Mouse (Mus musculus) retina, embryonic 14.5 days (tissue): Measurements from ENCODE around the gene Rasgef1a.

ENCODE experiments used
- DNase-seq: peaks from one replicate; pipeline ENCODE4 v3.0.0-alpha.2; 2015; ENCODE audit warnings: low spot score

The Rasgef1a gene

GRCm38 (mm10) chr6:118072176-118072575, 60.9 kb downstream of the Rasgef1a start:
- DNase-seq, result no peak

GRCm38 (mm10) chr6:118074151-118074550, 62.9 kb downstream of the Rasgef1a start:
- DNase-seq, result no peak

GRCm38 (mm10) chr6:118076256-118076655, 65.0 kb downstream of the Rasgef1a start:
- DNase-seq, result no peak

GRCm38 (mm10) chr6:118076748-118077147, 65.5 kb downstream of the Rasgef1a start:
- DNase-seq, result no peak

GRCm38 (mm10) chr6:118077421-118077820, 66.2 kb downstream of the Rasgef1a start:
- DNase-seq, result no peak

- DNase-seq, result no peak
Measured at GRCm38 (mm10) chr6:118078751-118079150, 67.5 kb downstream of the Rasgef1a start.

GRCm38 (mm10) chr6:118079292-118079691, 68.1 kb downstream of the Rasgef1a start:
- no peak for DNase-seq

- peak; percentile 33 for DNase-seq
Measured at GRCm38 (mm10) chr6:118079762-118080465, 68.7 kb downstream of the Rasgef1a start.

- DNase-seq, result no peak
Measured at GRCm38 (mm10) chr6:118080711-118081110, 69.5 kb downstream of the Rasgef1a start.

GRCm38 (mm10) chr6:118082384-118082783, 71.1 kb downstream of the Rasgef1a start:
- no peak for DNase-seq

- DNase-seq, result no peak
Measured at GRCm38 (mm10) chr6:118083608-118084007, 72.4 kb downstream of the Rasgef1a start.

- DNase-seq, result no peak
Measured at GRCm38 (mm10) chr6:118084596-118084995, 73.4 kb downstream of the Rasgef1a start.

- DNase-seq, result no peak
Measured at GRCm38 (mm10) chr6:118087955-118088354, 76.7 kb downstream of the Rasgef1a start.

GRCm38 (mm10) chr6:118088750-118089440, 77.7 kb downstream of the Rasgef1a start:
- no peak for DNase-seq

GRCm38 (mm10) chr6:118090827-118091226, 79.6 kb downstream of the Rasgef1a start:
- no peak for DNase-seq

- no peak for DNase-seq
Measured at GRCm38 (mm10) chr6:118097765-118098365, 86.6 kb downstream of the Rasgef1a start.

GRCm38 (mm10) chr6:118099311-118099802, 88.1 kb downstream of the Rasgef1a start:
- peak; percentile 43 for DNase-seq

GRCm38 (mm10) chr6:118111810-118112209, 100.6 kb downstream of the Rasgef1a start:
- DNase-seq, result no peak

- DNase-seq, result no peak
Measured at GRCm38 (mm10) chr6:118122767-118123166, 111.5 kb downstream of the Rasgef1a start.

- no peak for DNase-seq
Measured at GRCm38 (mm10) chr6:118126577-118126976, 115.3 kb downstream of the Rasgef1a start.

GRCm38 (mm10) chr6:118127198-118127597, 116.0 kb downstream of the Rasgef1a start:
- no peak for DNase-seq

- no peak for DNase-seq
Measured at GRCm38 (mm10) chr6:118127827-118128487, 116.7 kb downstream of the Rasgef1a start.
